Mouse (Mus musculus) WW6 (cell line): ENCODE measurements around the gene 5830473C10Rik.
"Not testable (repeated sequence)": the region's sequence is repeated elsewhere in the genome, so short reads cannot be mapped to it uniquely, and the experiment has no call there.

Experiments
- DNase-seq: peaks from one replicate; pipeline ENCODE4 v3.0.0-alpha.2; 2013; ENCODE audit warnings: low read depth, low spot score

The 5830473C10Rik gene

GRCm38 (mm10) chr5:90594945-90595344 is 34.0 kb downstream of the 5830473C10Rik start:
- no peak for DNase-seq

- DNase-seq = no peak
Observed at GRCm38 (mm10) chr5:90596155-90596554, 35.2 kb downstream of the 5830473C10Rik start.

- DNase-seq = no peak
Observed at GRCm38 (mm10) chr5:90601469-90601868, 40.6 kb downstream of the 5830473C10Rik start.

GRCm38 (mm10) chr5:90603407-90603923 is 42.6 kb downstream of the 5830473C10Rik start:
- no peak for DNase-seq

- no peak for DNase-seq
Observed at GRCm38 (mm10) chr5:90608906-90609305, 48.0 kb downstream of the 5830473C10Rik start.

- no peak for DNase-seq
Observed at GRCm38 (mm10) chr5:90611388-90611787, 50.5 kb downstream of the 5830473C10Rik start.

- DNase-seq = no peak
Observed at GRCm38 (mm10) chr5:90611996-90612611, 51.2 kb downstream of the 5830473C10Rik start.

GRCm38 (mm10) chr5:90612751-90613150 is 51.8 kb downstream of the 5830473C10Rik start:
- not testable (repeated sequence) for DNase-seq

- DNase-seq = no peak
Observed at GRCm38 (mm10) chr5:90617859-90618258, 57.0 kb downstream of the 5830473C10Rik start.

GRCm38 (mm10) chr5:90621316-90621715 is 60.4 kb downstream of the 5830473C10Rik start:
- no peak for DNase-seq

- no peak for DNase-seq
Observed at GRCm38 (mm10) chr5:90621726-90622125, 60.8 kb downstream of the 5830473C10Rik start.

- no peak for DNase-seq
Observed at GRCm38 (mm10) chr5:90623209-90623608, 62.3 kb downstream of the 5830473C10Rik start.

GRCm38 (mm10) chr5:90624708-90625425 is 64.0 kb downstream of the 5830473C10Rik start:
- no peak for DNase-seq

GRCm38 (mm10) chr5:90627423-90627822 is 66.5 kb downstream of the 5830473C10Rik start:
- DNase-seq = no peak

- no peak for DNase-seq
Observed at GRCm38 (mm10) chr5:90628011-90628410, 67.1 kb downstream of the 5830473C10Rik start.

GRCm38 (mm10) chr5:90628530-90628929 is 67.6 kb downstream of the 5830473C10Rik start:
- no peak for DNase-seq

- no peak for DNase-seq
Observed at GRCm38 (mm10) chr5:90634885-90635284, 74.0 kb downstream of the 5830473C10Rik start.

- DNase-seq = no peak
Observed at GRCm38 (mm10) chr5:90640286-90641217, 79.6 kb downstream of the 5830473C10Rik start, which contains the start of gene Rassf6. TSS of gene Rassf6 (minus strand) at chr5:90640657.

- DNase-seq = no peak
Observed at GRCm38 (mm10) chr5:90641218-90641610, 80.3 kb downstream of the 5830473C10Rik start.

- DNase-seq = no peak
Observed at GRCm38 (mm10) chr5:90645579-90645978, 84.7 kb downstream of the 5830473C10Rik start.

GRCm38 (mm10) chr5:90646398-90646797 is 85.5 kb downstream of the 5830473C10Rik start:
- no peak for DNase-seq
